Mouse (Mus musculus) ES-Bruce4 (cell line): ENCODE measurements around the gene Rhbdf2.

Experiments used
- CTCF ChIP-seq: IDR thresholded peaks from one replicate; pipeline ENCODE4 v1.8.1; 2011; ENCODE audit warnings: low read depth, low read length
- POLR2A ChIP-seq: IDR thresholded peaks from one replicate; pipeline ENCODE4 v1.8.1; 2011; ENCODE audit warnings: low read length; ENCODE audit not compliant: insufficient read depth

DNA sequence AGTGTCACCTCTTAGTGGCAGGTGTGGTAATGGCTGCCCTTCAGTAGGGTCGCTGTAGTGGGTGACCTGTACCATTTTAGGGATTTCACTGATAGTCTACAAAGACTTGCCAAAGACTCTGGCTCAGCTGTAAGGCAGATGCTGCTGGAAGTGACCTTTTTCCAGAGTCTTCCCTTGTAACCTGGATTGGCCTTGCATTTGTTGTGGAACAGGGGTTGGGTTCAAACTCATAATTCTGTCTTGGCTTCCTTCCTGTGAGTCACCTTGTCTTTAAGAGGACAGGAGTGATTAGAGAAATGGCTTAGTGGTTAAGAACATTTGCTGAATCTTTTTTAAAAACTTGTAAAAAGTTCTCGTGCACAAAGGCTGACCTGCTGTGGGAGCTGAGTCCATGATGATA, 46.6 kb upstream of the Rhbdf2 start:
- no peak for TF ChIP-seq POLR2A
- no peak for TF ChIP-seq CTCF
